Mouse (Mus musculus) embryo, embryonic 11.5 days (tissue): ENCODE measurements around the gene Ccdc80.

Source experiments
- DNase-seq: peaks from one replicate; pipeline ENCODE4 v3.0.0-alpha.2; 2012; ENCODE audit warnings: low read depth, low spot score

The Ccdc80 gene

DNA sequence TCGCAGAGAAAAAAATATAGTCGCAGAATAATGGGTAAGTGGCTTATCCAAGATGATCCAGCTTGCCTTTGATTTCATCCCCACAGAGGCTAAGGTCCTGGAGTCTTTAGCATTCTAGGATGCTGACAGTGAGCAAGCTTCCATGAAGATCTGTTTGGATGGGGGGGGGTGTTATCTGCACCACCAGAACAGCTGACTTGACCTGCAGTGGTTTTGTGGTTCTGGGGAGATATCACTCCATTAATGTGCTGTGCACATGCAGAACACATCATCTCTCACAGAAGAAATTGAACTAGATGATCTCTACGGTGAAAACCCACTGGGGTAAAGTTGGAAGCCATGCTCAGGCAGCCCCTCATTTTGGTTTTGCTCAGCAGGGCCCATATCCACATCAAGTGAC lies 24.0 kb downstream of the Ccdc80 start:
- DNase-seq = no peak

DNA sequence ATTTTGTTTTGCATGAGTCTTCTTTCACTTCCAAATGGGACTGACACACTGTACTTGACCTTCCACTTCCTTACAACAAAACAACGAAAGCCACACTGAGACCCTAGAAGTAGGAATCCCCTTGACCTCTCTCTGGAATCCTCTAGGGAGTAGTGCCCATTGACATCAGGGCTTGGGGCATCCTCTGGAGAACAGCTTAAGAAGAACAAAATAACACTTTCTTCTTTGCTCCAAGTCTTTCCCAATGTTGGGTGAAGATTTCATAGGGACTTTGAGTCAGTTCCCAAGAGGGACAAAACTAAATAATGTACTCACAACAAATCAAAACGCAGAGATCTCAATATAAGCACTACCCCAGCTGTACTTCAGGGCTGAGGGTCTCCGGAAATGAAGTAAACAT lies 25.6 kb downstream of the Ccdc80 start:
- no peak for DNase-seq

DNA sequence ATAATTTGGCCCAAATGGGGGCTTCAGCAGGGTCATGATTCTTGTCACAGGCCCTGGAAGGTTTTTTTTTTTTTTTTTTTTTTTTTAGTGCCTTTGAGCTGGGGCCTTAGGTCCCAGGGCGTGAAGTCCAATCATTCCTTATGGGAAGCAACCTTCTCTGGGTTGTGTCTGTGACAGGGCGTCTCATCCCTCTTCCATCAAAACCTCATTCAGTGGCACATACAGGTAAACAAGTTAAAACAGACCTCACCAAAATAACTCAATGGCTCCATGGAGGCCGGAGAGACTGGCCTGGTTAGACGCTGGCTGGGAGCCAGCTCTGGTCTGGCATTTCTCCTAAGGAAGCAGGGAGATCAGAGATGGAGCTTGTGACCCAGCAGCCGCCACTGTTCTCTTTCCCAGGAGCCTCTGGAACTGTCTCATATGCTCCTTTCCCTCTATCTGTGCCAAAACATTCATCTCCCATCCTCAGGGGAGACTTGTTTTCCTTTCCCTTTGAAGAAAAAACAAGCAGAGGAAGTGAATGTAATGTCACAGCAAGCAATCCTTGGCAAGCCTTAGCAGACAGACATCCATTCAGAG lies 27.7 kb downstream of the Ccdc80 start:
- no peak for DNase-seq

DNA sequence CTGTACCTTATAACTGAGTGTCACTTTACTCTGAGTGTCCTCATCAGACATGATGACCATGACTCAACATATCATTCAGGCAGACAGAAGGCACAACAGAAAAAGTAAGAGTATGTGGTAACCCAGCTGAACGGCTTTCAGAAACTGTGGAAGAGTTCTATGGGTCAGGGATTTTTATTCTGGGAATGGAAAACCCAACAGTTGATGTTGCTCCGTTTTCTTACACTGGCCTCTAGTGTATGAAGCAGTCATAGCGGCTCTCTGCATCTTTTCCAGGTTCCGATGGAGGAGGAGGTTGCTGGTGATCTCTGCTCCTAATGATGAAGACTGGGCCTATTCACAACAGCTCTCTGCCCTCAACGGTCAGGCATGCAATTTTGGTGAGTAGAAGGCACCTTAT lies 29.4 kb downstream of the Ccdc80 start:
- no peak for DNase-seq

DNA sequence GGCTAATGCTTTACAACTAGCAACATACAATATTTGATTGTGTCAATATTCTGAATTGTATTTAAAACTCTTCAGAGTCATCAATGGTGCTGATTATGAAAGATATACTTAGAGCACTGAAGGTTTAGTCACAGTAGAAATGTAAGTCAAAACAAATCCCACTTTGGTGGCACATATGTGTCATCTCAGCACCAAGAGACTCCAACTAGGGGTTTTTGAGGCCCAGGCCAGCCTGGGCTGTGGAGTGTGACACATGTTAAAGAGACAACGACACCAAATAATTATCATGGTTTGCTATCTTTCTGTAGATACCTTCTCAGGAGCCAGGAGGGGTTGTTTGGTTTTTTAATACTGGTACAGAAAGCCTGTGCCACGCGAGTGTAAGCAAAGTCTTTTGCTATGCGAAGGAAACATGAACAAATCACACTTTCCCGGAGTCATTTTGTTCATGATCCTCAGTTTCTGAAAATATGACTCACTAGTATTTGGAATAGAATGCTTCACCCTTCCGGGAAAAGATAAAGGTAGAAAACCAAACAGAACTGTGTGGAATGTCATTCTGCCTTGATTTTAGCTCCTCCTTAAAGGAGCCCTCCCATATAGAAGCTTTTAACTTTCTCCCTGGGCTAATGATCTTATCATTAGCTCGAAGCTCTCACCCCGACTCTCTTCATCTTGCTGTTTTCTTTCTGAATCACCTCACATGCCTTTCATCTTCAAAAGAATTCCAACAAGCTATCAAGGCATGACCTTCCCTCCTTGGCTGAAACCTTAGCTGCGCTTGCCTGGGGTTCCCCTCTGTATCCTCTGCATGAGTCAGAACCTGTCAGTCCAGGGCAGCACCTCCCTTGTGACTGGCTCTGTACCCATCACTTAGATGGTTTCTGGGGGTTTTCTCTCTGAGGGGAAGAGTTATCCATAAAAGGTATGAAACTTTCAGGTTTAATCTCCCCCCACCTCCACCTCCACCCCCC lies 31.3 kb downstream of the Ccdc80 start:
- DNase-seq = no peak

DNA sequence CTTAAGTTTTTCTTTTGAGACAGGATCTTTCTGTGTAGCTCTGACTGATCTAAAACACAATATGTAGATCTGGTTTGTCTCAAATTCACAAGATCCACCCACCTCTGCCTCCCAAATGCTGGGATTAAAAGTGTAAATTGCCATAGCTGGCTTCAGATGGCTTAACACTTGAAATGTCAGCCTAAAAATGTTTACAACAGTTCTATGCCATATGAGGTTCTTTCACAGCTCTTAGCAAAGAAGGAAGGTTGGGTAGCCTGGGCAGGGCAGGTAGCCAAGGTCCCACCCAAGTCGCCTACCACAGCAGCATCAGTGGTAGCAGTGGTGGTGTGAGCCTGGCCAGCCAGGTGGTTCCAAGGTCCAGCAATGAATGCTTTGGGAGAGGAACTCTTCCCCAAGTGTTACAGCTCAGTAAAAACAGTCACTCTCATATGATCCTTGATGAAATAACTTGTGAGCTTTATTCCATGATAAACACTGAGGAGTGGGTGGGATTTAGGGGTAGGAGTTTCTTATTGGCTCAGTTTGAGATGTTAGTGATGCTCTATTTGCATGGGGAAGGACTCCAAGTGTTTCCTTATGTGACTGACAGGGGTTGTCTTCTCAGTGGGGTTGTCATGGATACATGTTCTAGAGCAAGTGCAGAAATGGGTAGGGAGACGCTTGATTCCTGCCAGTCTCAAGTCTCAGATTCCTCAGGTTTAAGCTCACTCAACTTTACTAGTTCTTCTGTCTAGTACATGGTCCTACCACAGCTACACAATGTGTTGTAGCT lies 34.9 kb downstream of the Ccdc80 start:
- DNase-seq = no peak

DNA sequence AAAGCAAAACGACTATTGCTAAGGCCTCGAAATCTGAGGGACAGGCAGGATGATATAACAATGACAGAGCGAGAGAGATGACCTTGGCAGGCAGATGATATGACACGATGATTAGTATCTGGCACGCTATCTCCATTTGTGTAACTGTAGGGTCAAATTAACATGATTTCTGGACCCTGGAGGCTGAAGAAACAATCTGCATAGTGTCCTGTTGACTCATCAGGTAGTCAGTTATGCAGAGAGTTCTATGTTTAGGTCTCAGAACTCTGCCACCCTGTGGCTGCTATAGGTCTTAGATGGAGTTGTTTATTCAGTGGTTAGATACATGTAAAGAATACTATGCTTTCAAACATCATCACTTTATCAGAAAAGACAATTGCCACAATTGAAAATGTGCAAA lies 48.5 kb downstream of the Ccdc80 start:
- no peak for DNase-seq

DNA sequence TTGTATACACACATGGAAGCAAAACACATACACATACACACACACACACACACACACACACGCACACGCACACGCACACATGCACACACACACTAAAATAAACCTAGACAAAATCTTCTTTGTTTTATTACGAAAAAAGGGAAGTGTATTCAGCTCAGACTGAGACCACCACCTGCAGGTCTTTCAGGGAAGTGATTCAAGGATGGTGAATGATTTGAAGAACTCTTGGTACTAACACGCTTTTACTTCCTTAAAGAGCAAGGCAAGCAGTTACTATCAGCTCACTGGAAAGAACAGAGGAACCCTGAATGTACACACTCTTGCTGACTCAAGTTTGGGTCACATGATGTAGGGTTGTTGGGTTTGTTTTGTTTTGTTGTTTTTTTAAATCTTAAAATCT lies 49.4 kb downstream of the Ccdc80 start:
- DNase-seq = no peak

DNA sequence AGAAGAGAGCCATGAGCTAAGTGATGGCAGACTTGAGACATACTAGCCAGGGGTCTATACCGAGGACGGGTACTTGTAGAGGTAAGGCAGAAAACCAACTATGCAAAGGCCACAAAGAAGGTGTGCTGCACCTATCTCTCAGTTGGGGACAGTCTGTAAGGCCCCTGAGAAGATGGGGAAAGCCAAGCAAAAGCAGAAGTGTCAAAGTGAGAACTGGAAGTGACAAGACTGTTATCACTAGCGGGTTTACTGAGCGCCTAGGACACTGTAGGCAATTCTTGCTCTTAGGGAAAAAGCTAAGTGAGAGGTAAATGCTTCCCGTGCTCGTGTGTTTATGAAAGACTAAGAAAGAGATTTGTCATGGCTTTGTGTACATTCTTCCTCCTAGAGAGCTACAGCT lies 51.9 kb downstream of the Ccdc80 start:
- DNase-seq = no peak

DNA sequence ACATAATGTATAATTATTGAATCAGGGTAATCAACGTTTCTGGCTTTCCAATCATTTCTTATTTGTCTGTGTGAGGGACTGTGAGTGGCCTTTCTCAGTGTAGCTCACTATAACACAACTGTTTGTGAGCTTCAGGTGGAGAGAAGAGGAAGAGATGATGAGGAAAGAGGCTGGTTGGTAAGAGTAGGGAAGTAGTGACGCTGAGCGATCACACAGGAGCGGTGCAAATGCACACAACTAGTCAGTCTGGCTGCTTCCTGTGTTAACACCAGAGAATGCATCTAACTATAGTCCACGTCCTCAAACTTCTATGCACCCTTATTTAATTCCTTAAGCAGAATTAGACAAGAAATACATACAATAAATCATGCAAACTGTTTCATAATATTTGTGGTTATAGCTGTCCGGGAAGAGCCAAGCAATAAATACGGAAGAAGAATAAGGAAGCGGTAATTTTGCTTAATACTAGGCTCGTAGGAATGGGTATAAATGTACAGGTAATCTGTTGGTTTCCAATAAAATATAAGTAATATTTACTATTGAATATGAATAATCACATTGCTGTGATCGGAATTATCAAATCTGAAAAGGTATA lies 55.4 kb downstream of the Ccdc80 start:
- DNase-seq = no peak

DNA sequence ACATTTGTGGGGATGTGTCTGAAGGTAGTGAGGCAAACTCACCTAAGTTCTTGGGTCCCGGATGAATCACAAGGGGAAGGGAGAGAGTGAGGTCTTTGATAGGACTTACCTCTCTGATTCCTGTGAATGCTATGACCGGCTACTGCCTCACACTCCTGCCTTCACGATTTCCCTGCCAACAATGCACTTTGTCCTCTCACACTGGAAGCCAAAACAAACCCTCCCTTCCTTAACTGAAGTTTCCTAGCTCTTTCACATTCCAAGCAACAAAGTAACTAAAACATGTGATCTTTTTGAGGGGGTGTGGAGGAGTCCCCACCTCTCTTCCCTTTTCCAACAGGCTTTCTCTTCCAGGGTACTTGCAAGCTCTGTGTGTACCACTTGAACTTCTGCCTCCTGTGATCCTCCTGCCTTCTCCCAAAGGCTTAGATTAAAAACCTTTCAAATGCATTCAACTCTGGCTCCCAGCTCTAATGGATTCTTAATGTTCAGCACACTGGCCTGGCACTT lies 61.6 kb downstream of the Ccdc80 start:
- no peak for DNase-seq

DNA sequence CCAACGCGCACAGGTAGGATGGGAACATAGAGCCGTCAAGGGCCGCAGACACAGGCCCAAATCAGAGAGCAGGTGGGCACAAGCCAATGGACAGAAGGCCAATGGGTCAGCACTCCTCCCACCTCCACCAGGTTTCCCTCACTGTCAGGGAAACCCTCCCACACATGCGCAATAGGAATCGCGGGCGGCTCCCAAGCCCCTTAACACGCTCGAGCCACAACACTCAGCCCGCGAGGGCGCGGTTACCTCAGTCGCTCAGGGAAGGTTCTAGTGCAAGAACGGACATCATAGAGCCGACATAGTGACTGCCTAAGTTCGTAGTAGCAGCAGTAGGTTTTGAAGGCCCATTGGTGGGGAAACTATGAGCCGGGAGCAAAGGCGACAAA lies 64.9 kb downstream of the Ccdc80 start:
- peak; percentile 49 for DNase-seq

DNA sequence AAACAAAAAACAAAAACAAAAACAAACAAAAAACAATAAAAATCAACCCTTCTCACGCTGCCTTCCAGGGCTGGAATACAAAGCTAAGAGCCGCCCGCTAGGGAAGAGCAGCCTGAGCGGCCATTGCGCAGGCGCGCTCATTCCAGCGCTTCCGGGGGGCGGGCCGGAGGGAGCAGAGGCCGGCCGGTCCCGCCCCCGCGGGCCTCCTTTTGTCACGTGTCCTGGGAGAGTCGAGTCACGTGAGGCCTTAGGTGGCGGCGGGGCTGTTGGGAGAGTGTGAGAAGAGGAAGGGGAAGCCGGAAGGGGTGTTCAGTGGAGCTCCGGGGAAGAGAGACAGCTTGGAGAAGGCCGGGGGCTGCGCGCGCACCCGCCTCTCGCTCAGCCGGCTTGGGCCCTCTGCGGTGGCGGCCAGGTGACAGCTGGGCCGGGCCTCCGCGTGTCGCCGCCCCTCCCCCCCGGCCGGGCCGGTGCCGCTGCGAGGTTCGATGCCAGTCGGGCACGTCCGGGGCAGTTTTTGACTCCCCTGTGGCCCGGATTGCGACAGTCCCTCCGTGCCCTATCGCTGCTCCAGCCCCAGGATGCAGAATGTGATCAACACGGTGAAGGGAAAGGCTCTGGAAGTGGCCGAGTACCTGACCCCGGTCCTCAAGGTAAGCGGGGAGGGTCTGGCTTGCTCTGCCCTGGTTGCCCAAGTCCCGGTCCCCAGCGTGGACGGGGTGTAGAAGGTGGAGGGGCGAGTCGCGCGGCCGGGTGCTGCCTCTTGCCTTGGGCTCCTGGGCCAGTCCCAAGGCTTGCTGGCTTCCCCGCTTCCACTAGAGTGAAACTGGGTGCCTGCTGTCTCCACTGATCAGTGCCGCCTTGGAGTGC lies 65.6 kb downstream of the Ccdc80 start, which contains the start of the genes Slc35a5 and Atg3:
Gene Slc35a5 (minus strand): TSS at position 185 of the 867 bp plus-strand sequence.
Gene Atg3 (plus strand): TSS at position 264 of the 867 bp plus-strand sequence.
- peak; percentile 92 for DNase-seq

DNA sequence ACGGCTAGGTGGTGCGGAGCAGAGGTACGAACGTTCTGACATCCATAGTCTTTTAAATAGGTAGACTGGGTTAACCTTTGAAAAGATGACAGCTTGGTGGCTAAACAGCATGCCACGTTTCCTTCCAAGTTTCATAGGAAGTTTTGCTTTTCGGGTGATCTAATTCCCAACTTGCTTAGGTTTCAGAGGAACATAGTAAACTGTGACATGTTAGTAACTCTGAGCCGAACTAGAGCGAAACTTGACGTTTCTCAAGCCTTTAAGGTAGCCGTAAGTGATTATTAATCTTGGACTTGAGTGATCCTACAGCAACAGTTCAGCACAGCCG lies 66.2 kb downstream of the Ccdc80 start:
- no peak for DNase-seq
